Mouse (Mus musculus): ENCODE results near the gene Cgnl1. TPM values are rescaled to one million over a fixed set of nuclear protein-coding genes. Genes with fewer than 3 reads are reported as not detected.

Gene Cgnl1
- polyA plus RNA-seq, 1 experiment from 2014 or later, result 48.8 TPM

DNA sequence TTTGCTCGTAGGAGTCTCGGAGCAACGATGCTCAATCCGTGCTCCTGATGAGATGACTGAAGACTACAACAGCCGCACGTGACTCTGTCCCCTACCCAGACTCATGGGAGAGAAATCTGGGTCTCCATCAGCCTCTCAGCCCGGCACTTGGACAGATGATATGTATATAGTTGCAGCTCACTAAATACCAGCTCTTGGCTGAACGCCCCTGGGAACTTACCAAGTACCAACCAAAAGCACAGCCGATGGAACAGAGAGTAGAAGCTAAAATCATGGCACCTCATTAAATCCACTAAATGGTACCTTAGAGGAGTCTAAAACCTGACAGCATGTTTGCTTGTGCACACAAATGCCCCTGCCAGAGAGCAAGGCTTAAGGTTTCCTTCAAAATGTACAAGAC is 91.0 kb downstream of the Cgnl1 start:
- H3K4me1 ChIP-seq (ENCODE audit: control insufficient read depth, insufficient read depth, low read length), result peaks cover 31% of the 10 kb centered on the region
- 85% methylated on average over 9 of the region's 9 CpGs for WGBS (ENCODE audit: insufficient replicate concordance)
- no peak overlapping the region for H3K27ac ChIP-seq (ENCODE audit: low read depth, low read length)
- no peaks in the 10 kb centered on the region for H3K27me3 ChIP-seq (ENCODE audit: control insufficient read depth, insufficient read depth, low read length)
- H3K36me3 ChIP-seq (ENCODE audit: control insufficient read depth, insufficient read depth, low read length), result no peaks in the 10 kb centered on the region; the same call in 1 of the 2 replicates
- ATAC-seq (replicated peaks; ENCODE audit: insufficient number of reproducible peaks, low FRiP score, low TSS enrichment), result no peak
- H3K4me2 ChIP-seq, result no peak overlapping the region
- H3K9me3 ChIP-seq (replicated peaks; ENCODE audit: control insufficient read depth, low read length), result no peaks in the 10 kb centered on the region
- H3K9ac ChIP-seq (ENCODE audit: low read depth, low read length), result no peak overlapping the region
- H3K4me3 ChIP-seq (ENCODE audit: low read depth, low read length), result no peak overlapping the region

DNA sequence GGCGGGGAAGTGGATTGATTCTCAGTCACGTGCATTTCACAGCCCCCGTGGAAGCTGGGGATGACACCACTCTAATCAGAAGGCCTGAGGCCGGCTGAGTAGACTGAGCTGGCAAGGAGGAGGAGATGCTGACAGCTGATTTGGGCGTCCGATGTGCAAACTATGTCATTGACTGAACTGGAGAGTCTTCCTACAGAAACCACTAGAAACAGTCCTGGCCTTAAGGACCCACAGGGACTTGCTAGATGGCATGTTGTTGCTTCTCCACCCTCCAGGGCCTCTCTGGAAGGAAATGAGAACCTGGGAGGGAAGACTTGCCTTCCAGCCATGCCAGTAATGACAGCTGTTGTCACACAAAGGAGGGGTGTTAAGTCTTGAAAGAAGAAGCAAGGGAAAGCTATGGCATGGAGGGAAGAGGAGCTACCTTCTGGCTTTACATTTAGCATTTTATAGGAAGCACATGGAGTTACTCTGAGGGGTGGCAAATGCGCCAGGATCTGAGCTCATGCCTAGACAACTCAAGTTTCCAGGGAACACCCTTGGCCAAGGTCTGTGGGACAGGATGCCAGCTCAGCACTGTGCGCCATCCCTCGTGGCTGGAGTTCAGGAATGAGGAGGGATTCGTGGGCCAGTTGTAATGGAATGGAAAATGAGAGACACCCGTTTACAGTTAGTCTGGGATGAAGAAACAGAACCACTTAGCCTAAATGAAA is 92.1 kb downstream of the Cgnl1 start:
- peak overlapping the region; percentile 41; the same call in 1 of the 2 replicates for H3K27ac ChIP-seq (ENCODE audit: low read depth, low read length)

GRCm38 (mm10) chr9:71676988-71677688 is 94.3 kb downstream of the Cgnl1 start:
- Histone ChIP-seq H3K9me3 (replicated peaks; ENCODE audit: control insufficient read depth, low read length) (no peaks in the 10 kb centered on the region), H3K4me2 (peak overlapping the region; percentile 9; the same call in 1 of the 2 replicates), H3K36me3 (ENCODE audit: control insufficient read depth, insufficient read depth, low read length) (peaks cover 3% of the 10 kb centered on the region; the same call in 1 of the 2 replicates), H3K4me1 (ENCODE audit: control insufficient read depth, insufficient read depth, low read length) (peaks cover 41% of the 10 kb centered on the region), H3K27ac (ENCODE audit: low read depth, low read length) (peak overlapping the region; percentile 79), H3K9ac (ENCODE audit: low read depth, low read length) (no peak overlapping the region), H3K4me3 (ENCODE audit: low read depth, low read length) (no peak overlapping the region), H3K27me3 (ENCODE audit: control insufficient read depth, insufficient read depth, low read length) (no peaks in the 10 kb centered on the region)
- WGBS (ENCODE audit: insufficient replicate concordance), result 11% methylated on average over 5 of the region's 5 CpGs
- no peak for ATAC-seq (replicated peaks; ENCODE audit: insufficient number of reproducible peaks, low FRiP score, low TSS enrichment)

More for the DNA sequence above, 92.1 kb downstream of the Cgnl1 start:
- ATAC-seq (replicated peaks; ENCODE audit: insufficient number of reproducible peaks, low FRiP score, low TSS enrichment), result no peak
- H3K36me3 ChIP-seq (ENCODE audit: control insufficient read depth, insufficient read depth, low read length), result no peaks in the 10 kb centered on the region; the same call in 1 of the 2 replicates
- H3K4me2 ChIP-seq, result no peak overlapping the region
- no peaks in the 10 kb centered on the region for H3K27me3 ChIP-seq (ENCODE audit: control insufficient read depth, insufficient read depth, low read length)
- no peak overlapping the region for H3K4me3 ChIP-seq (ENCODE audit: low read depth, low read length)
- H3K9me3 ChIP-seq (replicated peaks; ENCODE audit: control insufficient read depth, low read length), result no peaks in the 10 kb centered on the region
- peaks cover 41% of the 10 kb centered on the region for H3K4me1 ChIP-seq (ENCODE audit: control insufficient read depth, insufficient read depth, low read length)
- no peak overlapping the region for H3K9ac ChIP-seq (ENCODE audit: low read depth, low read length)
- WGBS (ENCODE audit: insufficient replicate concordance), result 54% methylated on average over 11 of the region's 11 CpGs

DNA sequence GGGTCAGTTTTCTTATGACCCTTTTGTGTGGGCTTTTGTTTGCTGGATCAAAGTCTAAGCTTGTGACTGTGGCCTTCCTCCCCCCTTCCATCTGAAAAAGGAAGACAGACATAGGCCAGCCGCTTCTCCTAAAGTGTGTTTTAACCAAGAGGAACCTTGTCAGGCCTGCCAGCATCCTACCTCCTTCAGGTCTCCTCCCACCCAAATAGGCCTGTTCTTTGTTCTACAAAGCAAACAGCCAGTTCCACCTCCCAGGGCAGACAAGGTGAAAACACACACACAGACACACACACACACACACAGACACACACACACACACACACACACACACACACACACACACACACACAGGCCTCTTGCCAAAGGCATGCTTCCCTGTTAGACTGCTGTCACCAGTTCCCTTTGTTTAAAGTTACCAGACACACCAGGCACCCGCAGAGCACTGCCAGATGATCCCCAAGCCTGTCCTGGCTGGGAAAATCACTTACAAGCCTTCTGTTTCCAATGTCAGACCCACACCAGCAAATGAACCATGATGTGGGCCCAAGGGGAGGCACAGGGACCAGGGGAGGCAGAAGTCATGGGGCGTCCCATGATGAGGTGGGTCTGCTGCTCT is 95.5 kb downstream of the Cgnl1 start:
- H3K27me3 ChIP-seq (ENCODE audit: control insufficient read depth, insufficient read depth, low read length), result no peaks in the 10 kb centered on the region
- no peak overlapping the region for H3K9ac ChIP-seq (ENCODE audit: low read depth, low read length)
- H3K4me3 ChIP-seq (ENCODE audit: low read depth, low read length), result no peak overlapping the region
- ATAC-seq (replicated peaks; ENCODE audit: insufficient number of reproducible peaks, low FRiP score, low TSS enrichment), result no peak
- peaks cover 43% of the 10 kb centered on the region for H3K4me1 ChIP-seq (ENCODE audit: control insufficient read depth, insufficient read depth, low read length)
- peaks cover 3% of the 10 kb centered on the region; the same call in 1 of the 2 replicates for H3K36me3 ChIP-seq (ENCODE audit: control insufficient read depth, insufficient read depth, low read length)
- H3K9me3 ChIP-seq (replicated peaks; ENCODE audit: control insufficient read depth, low read length), result no peaks in the 10 kb centered on the region
- no peak overlapping the region for H3K4me2 ChIP-seq
- WGBS (ENCODE audit: insufficient replicate concordance), result 44% methylated on average over 3 of the region's 3 CpGs
- peak overlapping the region; percentile 79 for H3K27ac ChIP-seq (ENCODE audit: low read depth, low read length)

GRCm38 (mm10) chr9:71675216-71675615 is 96.2 kb downstream of the Cgnl1 start:
- no peak overlapping the region for H3K27ac ChIP-seq (ENCODE audit: low read depth, low read length)
- H3K4me3 ChIP-seq (ENCODE audit: low read depth, low read length), result no peak overlapping the region
- 94% methylated on average over 2 of the region's 2 CpGs for WGBS (ENCODE audit: insufficient replicate concordance)

DNA sequence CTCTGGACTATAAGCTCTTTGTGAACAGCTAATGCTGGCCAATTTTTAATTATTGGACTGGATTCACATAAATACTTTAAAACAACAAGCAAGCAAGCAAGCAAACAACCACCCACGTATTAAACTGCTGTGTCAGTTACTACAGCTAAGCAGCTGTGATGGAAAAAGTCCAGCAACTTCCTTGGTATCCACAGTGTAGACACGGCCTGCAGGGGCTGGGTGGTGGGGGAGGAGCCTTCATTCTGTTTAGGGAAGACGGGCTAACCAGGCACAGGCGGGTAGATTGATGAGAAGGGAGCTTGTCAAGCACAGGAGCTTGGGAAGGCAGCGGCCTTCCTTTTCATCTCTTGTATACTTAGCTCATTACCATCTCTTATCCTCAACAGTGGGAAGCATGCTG is 96.9 kb downstream of the Cgnl1 start:
- Histone ChIP-seq H3K4me3 (ENCODE audit: low read depth, low read length) (no peak overlapping the region), H3K36me3 (ENCODE audit: control insufficient read depth, insufficient read depth, low read length) (peaks cover 3% of the 10 kb centered on the region; the same call in 1 of the 2 replicates), H3K9me3 (replicated peaks; ENCODE audit: control insufficient read depth, low read length) (no peaks in the 10 kb centered on the region), H3K9ac (ENCODE audit: low read depth, low read length) (no peak overlapping the region), H3K27ac (ENCODE audit: low read depth, low read length) (peak overlapping the region; percentile 1; the same call in 1 of the 2 replicates), H3K27me3 (ENCODE audit: control insufficient read depth, insufficient read depth, low read length) (no peaks in the 10 kb centered on the region), H3K4me1 (ENCODE audit: control insufficient read depth, insufficient read depth, low read length) (peaks cover 57% of the 10 kb centered on the region), H3K4me2 (no peak overlapping the region)
- ATAC-seq (replicated peaks; ENCODE audit: insufficient number of reproducible peaks, low FRiP score, low TSS enrichment), result no peak
- 30% methylated on average over 5 of the region's 5 CpGs for WGBS (ENCODE audit: insufficient replicate concordance)

More at GRCm38 (mm10) chr9:71675216-71675615, 96.2 kb downstream of the Cgnl1 start:
- Histone ChIP-seq H3K36me3 (ENCODE audit: control insufficient read depth, insufficient read depth, low read length) (peaks cover 3% of the 10 kb centered on the region; the same call in 1 of the 2 replicates), H3K4me1 (ENCODE audit: control insufficient read depth, insufficient read depth, low read length) (peaks cover 50% of the 10 kb centered on the region), H3K9ac (ENCODE audit: low read depth, low read length) (no peak overlapping the region), H3K9me3 (replicated peaks; ENCODE audit: control insufficient read depth, low read length) (no peaks in the 10 kb centered on the region), H3K4me2 (no peak overlapping the region), H3K27me3 (ENCODE audit: control insufficient read depth, insufficient read depth, low read length) (no peaks in the 10 kb centered on the region)
- ATAC-seq (replicated peaks; ENCODE audit: insufficient number of reproducible peaks, low FRiP score, low TSS enrichment), result no peak

DNA sequence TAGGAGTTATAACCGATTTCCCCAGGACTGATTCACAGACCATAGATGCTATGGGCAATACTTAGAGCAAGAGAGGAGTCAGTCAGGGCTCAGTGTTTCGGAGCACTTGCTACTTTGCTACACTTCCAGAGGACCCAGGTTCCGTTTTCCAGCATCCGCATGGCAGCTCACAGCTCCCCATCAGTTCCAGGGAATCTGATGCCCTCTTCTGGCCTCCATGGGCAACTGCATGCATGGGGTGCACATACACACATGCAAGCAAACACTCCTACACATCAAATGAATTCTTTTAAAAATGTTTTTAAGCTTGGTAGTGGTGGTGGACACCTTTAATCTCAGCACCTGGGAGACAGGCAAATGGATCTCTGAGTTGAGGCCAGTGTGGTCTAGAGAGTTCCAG is 98.9 kb downstream of the Cgnl1 start:
- no peak for ATAC-seq (replicated peaks; ENCODE audit: insufficient number of reproducible peaks, low FRiP score, low TSS enrichment)
- 95% methylated on average over 4 of the region's 4 CpGs for WGBS (ENCODE audit: insufficient replicate concordance)
- no peak overlapping the region for H3K9ac ChIP-seq (ENCODE audit: low read depth, low read length)
- no peak overlapping the region for H3K27ac ChIP-seq (ENCODE audit: low read depth, low read length)
- H3K4me3 ChIP-seq (ENCODE audit: low read depth, low read length), result no peak overlapping the region
- H3K27me3 ChIP-seq (ENCODE audit: control insufficient read depth, insufficient read depth, low read length), result no peaks in the 10 kb centered on the region
- H3K9me3 ChIP-seq (replicated peaks; ENCODE audit: control insufficient read depth, low read length), result no peaks in the 10 kb centered on the region
- H3K4me2 ChIP-seq, result no peak overlapping the region
- peaks cover 61% of the 10 kb centered on the region for H3K4me1 ChIP-seq (ENCODE audit: control insufficient read depth, insufficient read depth, low read length)
- H3K36me3 ChIP-seq (ENCODE audit: control insufficient read depth, insufficient read depth, low read length), result peaks cover 3% of the 10 kb centered on the region; the same call in 1 of the 2 replicates

DNA sequence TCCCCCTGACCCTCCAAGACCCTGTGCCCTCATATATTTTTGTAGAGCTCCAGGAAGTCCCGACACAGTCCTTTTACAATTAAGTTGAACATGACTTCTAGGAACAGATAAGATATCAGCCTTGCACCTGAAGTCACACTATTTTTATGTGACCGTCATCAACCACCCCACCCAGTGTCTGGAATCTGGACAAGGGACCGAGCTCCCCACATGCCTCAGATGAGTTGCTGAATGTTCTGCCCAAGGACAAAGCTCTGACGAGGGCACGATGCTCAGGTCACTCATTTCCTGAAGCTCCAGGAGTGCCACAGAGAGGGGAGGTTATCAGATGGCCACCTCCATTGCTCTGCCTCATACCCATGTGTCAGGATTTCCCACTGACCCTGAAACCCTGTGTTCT is 100.7 kb downstream of the Cgnl1 start:
- H3K27ac ChIP-seq (ENCODE audit: low read depth, low read length), result 0 out of 2 replicates have a peak overlapping the region, but pooled peaks have one; percentile 7
- 0 out of 2 replicates have a peak overlapping the region, but pooled peaks have one; percentile 35 for H3K9ac ChIP-seq (ENCODE audit: low read depth, low read length)
- H3K4me2 ChIP-seq, result no peak overlapping the region
- no peaks in the 10 kb centered on the region for H3K27me3 ChIP-seq (ENCODE audit: control insufficient read depth, insufficient read depth, low read length)
- no peaks in the 10 kb centered on the region for H3K9me3 ChIP-seq (replicated peaks; ENCODE audit: control insufficient read depth, low read length)
- no peak overlapping the region for H3K4me3 ChIP-seq (ENCODE audit: low read depth, low read length)
- WGBS (ENCODE audit: insufficient replicate concordance), result 26% methylated on average over 5 of the region's 5 CpGs
- peaks cover 58% of the 10 kb centered on the region for H3K4me1 ChIP-seq (ENCODE audit: control insufficient read depth, insufficient read depth, low read length)
- H3K36me3 ChIP-seq (ENCODE audit: control insufficient read depth, insufficient read depth, low read length), result peaks cover 3% of the 10 kb centered on the region; the same call in 1 of the 2 replicates
- no peak for ATAC-seq (replicated peaks; ENCODE audit: insufficient number of reproducible peaks, low FRiP score, low TSS enrichment)
